Mouse (Mus musculus) hindbrain, embryonic 15.5 days (tissue): ENCODE results near the gene Dupd1. TPM values are rescaled to one million over a fixed set of nuclear protein-coding genes. Genes with fewer than 3 reads are reported as not detected.
A peak's percentile ranks its signal among the peaks of the same experiment; 100 is the strongest.

Source experiments
- ATAC-seq: fragments of 200-750 bp; cut with Nextera tagmentation; 2 replicates; pipeline ENCODE4 v1.8.0; 2017; ENCODE audit warnings: low read depth, moderate number of reproducible peaks, moderate TSS enrichment; ENCODE audit not compliant: low FRiP score
- H3K27ac ChIP-seq: fragments of 300-500 bp; sonication (generic); replicated peaks from 2 replicates; pipeline ENCODE4 v1.5.1; 2015; ENCODE audit warnings: mild to moderate bottlenecking, inconsistent platforms
- H3K27me3 ChIP-seq: fragments of 300-500 bp; sonication (generic); 2 replicates; pipeline ENCODE4 v1.6.1; 2015; ENCODE audit warnings: control low read depth, inconsistent platforms
- H3K36me3 ChIP-seq: fragments of 300-500 bp; sonication (generic); 2 replicates; pipeline ENCODE4 v1.6.1; 2015; ENCODE audit warnings: control low read depth, inconsistent platforms
- H3K4me1 ChIP-seq: fragments of 300-500 bp; sonication (generic); replicated peaks from 2 replicates; pipeline ENCODE4 v1.6.1; 2015; ENCODE audit warnings: control low read depth, inconsistent platforms
- H3K4me2 ChIP-seq: fragments of 300-500 bp; sonication (generic); 2 replicates; pipeline ENCODE4 v1.6.1; 2015; ENCODE audit warnings: moderate library complexity, mild to moderate bottlenecking, inconsistent platforms
- H3K4me3 ChIP-seq: fragments of 300-500 bp; sonication (generic); 2 replicates; pipeline ENCODE4 v1.5.1; 2015; ENCODE audit warnings: mild to moderate bottlenecking, inconsistent platforms
- H3K9ac ChIP-seq: fragments of 300-500 bp; sonication (generic); 2 replicates; pipeline ENCODE4 v1.6.1; 2015; ENCODE audit warnings: inconsistent platforms
- H3K9me3 ChIP-seq: fragments of 300-500 bp; sonication (generic); 2 replicates; pipeline ENCODE4 v1.6.1; 2016; ENCODE audit warnings: control low read depth, inconsistent platforms
- WGBS: fragments of 180-500 bp; shearing (Covaris S2); methylation state at CpG from one replicate; pipeline ENCODE4 v1.1.7; 2015; 5-methylcytosine and 5-hydroxymethylcytosine counted together
- polyA plus RNA-seq: library from polyadenylated mRNA; unstranded; fragments of >200 nt; fragmentation: Nextera tagmentation; extraction: Ambion mirVana; gene quantifications from 2 replicates; pipeline ENCODE4 v1.2.1, GENCODE M21; 2015

Gene Dupd1
- polyA plus RNA-seq, 1 experiment from 2014 or later, result 0.26 TPM

GRCm38 (mm10) chr14:21662465-21663142 is 51.8 kb downstream of the Dupd1 start:
- Histone ChIP-seq H3K36me3 (peaks cover 44% of the 10 kb centered on the region), H3K4me3 (no peak overlapping the region), H3K9ac (no peak overlapping the region), H3K4me1 (peaks cover 17% of the 10 kb centered on the region), H3K9me3 (no peaks in the 10 kb centered on the region), H3K27me3 (no peaks in the 10 kb centered on the region), H3K4me2 (no peak overlapping the region), H3K27ac (no peak overlapping the region)
- no peak for ATAC-seq
- 80% methylated on average over 8 of the region's 8 CpGs for WGBS

GRCm38 (mm10) chr14:21659652-21660051 is 54.7 kb downstream of the Dupd1 start:
- WGBS, result 24% methylated on average over 5 of the region's 5 CpGs
- H3K4me1 ChIP-seq, result peaks cover 17% of the 10 kb centered on the region
- peaks cover 34% of the 10 kb centered on the region for H3K36me3 ChIP-seq
- H3K4me3 ChIP-seq, result no peak overlapping the region
- no peak overlapping the region for H3K9ac ChIP-seq
- H3K27ac ChIP-seq, result peak overlapping the region; percentile 70
- ATAC-seq, result peak; percentile 72; the same call in 1 of the 2 replicates
- H3K9me3 ChIP-seq, result no peaks in the 10 kb centered on the region
- H3K4me2 ChIP-seq, result peak overlapping the region; percentile 19; the same call in 1 of the 2 replicates
- no peaks in the 10 kb centered on the region for H3K27me3 ChIP-seq

- 63% methylated on average over 13 of the region's 13 CpGs for WGBS
- peak overlapping the region; percentile 19; the same call in 1 of the 2 replicates for H3K4me2 ChIP-seq
- ATAC-seq, result 0 out of 2 replicates have a peak, but pooled peaks have one; percentile 48
- H3K4me3 ChIP-seq, result no peak overlapping the region
- no peak overlapping the region for H3K9ac ChIP-seq
- peaks cover 17% of the 10 kb centered on the region for H3K4me1 ChIP-seq
- H3K27me3 ChIP-seq, result no peaks in the 10 kb centered on the region
- H3K9me3 ChIP-seq, result no peaks in the 10 kb centered on the region
- H3K36me3 ChIP-seq, result peaks cover 29% of the 10 kb centered on the region
- peak overlapping the region; percentile 70 for H3K27ac ChIP-seq
These were observed 55.2 kb downstream of the Dupd1 start for GRCm38 (mm10) chr14:21659155-21659554.

- H3K4me3 ChIP-seq, result no peak overlapping the region
- H3K9ac ChIP-seq, result no peak overlapping the region
- WGBS, result 90% methylated on average over 2 of the region's 2 CpGs
- no peaks in the 10 kb centered on the region for H3K27me3 ChIP-seq
- ATAC-seq, result no peak
- H3K4me2 ChIP-seq, result no peak overlapping the region
- H3K4me1 ChIP-seq, result peaks cover 6% of the 10 kb centered on the region
- H3K36me3 ChIP-seq, result no peaks in the 10 kb centered on the region
- no peaks in the 10 kb centered on the region for H3K9me3 ChIP-seq
- H3K27ac ChIP-seq, result no peak overlapping the region
These were observed 60.6 kb downstream of the Dupd1 start for GRCm38 (mm10) chr14:21653813-21654212.

- no peak for ATAC-seq
- Histone ChIP-seq H3K9me3 (no peaks in the 10 kb centered on the region), H3K4me2 (no peak overlapping the region), H3K36me3 (peaks cover 11% of the 10 kb centered on the region), H3K27ac (no peak overlapping the region), H3K27me3 (no peaks in the 10 kb centered on the region), H3K4me1 (no peaks in the 10 kb centered on the region; the same call in 1 of the 2 replicates), H3K4me3 (no peak overlapping the region), H3K9ac (no peak overlapping the region)
- 73% methylated on average over 4 of the region's 4 CpGs for WGBS
These were observed 73.5 kb downstream of the Dupd1 start for GRCm38 (mm10) chr14:21640806-21641435.

GRCm38 (mm10) chr14:21636548-21636947 is 77.8 kb downstream of the Dupd1 start:
- ATAC-seq, result no peak
- Histone ChIP-seq H3K36me3 (0 out of 2 replicates have a peak, but pooled peaks cover 3% of the 10 kb centered on the region), H3K27me3 (no peaks in the 10 kb centered on the region), H3K4me3 (no peak overlapping the region), H3K9me3 (no peaks in the 10 kb centered on the region), H3K4me1 (peaks cover 7% of the 10 kb centered on the region), H3K27ac (no peak overlapping the region), H3K9ac (no peak overlapping the region), H3K4me2 (no peak overlapping the region)
- 81% methylated on average over 6 of the region's 6 CpGs for WGBS

GRCm38 (mm10) chr14:21631665-21632200 is 82.6 kb downstream of the Dupd1 start:
- Histone ChIP-seq H3K36me3 (peaks cover 19% of the 10 kb centered on the region), H3K4me1 (peaks cover 7% of the 10 kb centered on the region), H3K27ac (peak overlapping the region; percentile 64), H3K4me2 (no peak overlapping the region), H3K9ac (no peak overlapping the region), H3K4me3 (no peak overlapping the region), H3K27me3 (no peaks in the 10 kb centered on the region), H3K9me3 (no peaks in the 10 kb centered on the region)
- 65% methylated on average over 5 of the region's 5 CpGs for WGBS
- no peak for ATAC-seq

Other genes with a start within 250 kb of the Dupd1 start
- 17.5 and 17.6 TPM in 2 replicates for gene Kat6b, start 233.1 kb downstream of the Dupd1 start, polyA plus RNA-seq
- gene Samd8, start 36.0 kb upstream of the Dupd1 start, polyA plus RNA-seq, result 19.7 and 21.3 TPM in 2 replicates
- gene Dusp13, start 36.6 kb upstream of the Dupd1 start, polyA plus RNA-seq, result not detected in 2 replicates
- 282 TPM in 2 replicates for gene Vdac2, start 110.7 kb upstream of the Dupd1 start, polyA plus RNA-seq
- gene Comtd1, start 134.4 kb upstream of the Dupd1 start, polyA plus RNA-seq, result 59.9 and 63.0 TPM in 2 replicates